Mouse (Mus musculus) bone marrow macrophage, adult 2 months (primary cell): ENCODE data around the gene Med26.

Experiments
- CTCF ChIP-seq: IDR thresholded peaks from 2 replicates; pipeline ENCODE4 v1.5.1; 2012; ENCODE audit warnings: low read depth, mild to moderate bottlenecking, low read length, moderate library complexity
- POLR2A ChIP-seq: IDR thresholded peaks from 2 replicates; pipeline ENCODE4 v1.6.1; 2012; ENCODE audit warnings: mild to moderate bottlenecking, low read depth, low read length, borderline replicate concordance

GRCm38 (mm10) chr8:72561111-72561689, 13.1 kb upstream of the Med26 start:
- TF ChIP-seq POLR2A (no peak), CTCF (no peak)
